Mouse (Mus musculus): Measurements from ENCODE around the gene Nabp2.

Gene Nabp2

DNA sequence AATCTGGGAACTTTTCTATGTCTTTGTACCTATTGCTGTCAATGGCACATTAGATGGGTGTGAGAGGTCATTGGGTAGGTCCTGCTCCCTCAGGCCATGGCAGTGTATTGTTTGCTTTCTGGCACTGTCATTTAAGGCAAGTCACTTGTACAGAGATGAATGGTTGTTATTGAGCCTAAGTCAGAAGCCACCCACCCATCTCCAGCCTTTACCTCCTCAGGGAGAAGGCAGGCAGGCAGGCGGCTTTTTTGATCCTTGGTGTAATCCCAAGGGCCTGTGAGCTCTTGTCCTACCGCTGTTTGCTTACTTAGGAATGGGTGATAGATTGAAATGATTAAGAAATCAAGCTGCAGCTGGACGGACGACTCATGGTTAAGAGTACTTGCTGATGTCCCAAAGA is 18.2 kb upstream of the Nabp2 start:
- DNase-seq (ENCODE audit: low read depth, low spot score): no peak

DNA sequence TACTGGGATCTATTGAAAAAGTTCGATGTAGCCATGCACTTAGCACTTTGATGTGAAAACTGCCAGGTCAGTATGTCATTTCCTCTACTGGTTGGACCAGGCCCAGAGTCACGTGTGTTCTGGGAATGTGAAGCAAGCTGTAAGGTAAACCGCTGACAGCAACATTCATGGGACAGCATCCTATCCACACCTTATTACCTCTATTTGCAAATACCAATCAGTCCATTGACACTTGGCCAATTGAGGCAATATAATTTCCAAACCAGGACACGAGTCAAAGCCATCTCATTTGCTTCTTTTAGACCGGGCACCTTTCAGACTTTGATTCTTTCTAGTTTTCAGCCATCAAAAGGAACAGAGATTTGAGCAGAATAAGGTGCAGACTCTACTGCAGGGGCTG is 17.8 kb upstream of the Nabp2 start:
- no peak for DNase-seq (ENCODE audit: low read depth, low spot score)

DNA sequence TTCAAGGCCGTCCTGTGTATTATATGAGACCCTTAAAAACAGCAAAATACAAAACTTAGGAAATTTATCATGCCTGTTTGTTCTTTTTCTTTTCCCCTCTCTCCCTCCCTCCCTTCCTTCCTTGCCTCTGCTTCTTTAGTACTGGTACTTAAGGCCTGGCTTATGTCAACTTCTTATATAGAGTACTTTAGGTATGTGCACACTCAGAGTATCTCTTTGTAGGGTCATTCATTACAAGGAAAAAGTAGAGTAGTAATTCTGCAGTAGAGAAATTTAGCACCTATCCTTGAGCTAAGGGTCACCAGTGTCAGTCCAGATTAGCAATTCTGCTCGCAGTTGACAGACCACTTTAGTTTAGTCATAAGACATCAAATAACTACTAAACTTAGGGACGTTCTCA is 14.0 kb upstream of the Nabp2 start:
- DNase-seq (ENCODE audit: low read depth, low spot score): no peak

DNA sequence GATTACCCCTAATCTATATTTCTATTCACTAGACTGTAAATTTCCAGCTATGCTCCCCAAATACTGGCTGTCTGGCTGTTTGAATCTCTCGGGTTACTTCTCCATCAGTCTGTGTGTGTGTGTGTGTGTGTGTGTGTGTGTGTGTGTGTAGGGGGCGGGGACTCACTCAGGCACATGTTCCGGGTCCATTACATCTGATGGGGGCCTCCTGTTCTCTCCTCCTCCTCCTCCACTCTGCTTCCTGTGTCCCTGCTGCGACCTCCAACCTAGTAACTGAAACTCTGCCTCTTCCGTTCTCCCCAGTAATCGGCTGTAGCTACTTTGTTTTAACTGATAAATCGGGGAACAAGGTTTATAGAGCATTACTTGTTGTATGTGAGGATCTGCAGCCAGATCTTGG is 13.3 kb upstream of the Nabp2 start:
- DNase-seq (ENCODE audit: low read depth, low spot score): no peak

DNA sequence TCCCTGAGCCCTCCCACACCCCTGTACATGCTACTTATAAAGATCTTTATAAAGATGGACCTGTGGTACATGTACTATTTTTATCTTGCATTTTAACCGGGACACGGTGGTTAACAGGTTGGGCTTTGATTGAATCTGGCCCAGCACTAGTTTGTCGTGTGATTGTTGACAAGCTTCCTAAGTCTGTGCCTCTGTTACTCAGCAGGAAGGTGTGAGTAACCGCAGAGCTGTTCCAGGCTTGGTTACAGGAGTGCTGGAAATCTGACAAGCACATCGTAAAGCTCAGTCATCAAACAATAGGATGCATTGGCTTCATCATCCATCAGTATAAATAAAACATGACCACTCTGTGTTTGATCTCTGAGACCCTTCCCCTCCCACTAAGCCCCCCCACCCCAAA is 11.1 kb upstream of the Nabp2 start:
- no peak for DNase-seq (ENCODE audit: low read depth, low spot score)

DNA sequence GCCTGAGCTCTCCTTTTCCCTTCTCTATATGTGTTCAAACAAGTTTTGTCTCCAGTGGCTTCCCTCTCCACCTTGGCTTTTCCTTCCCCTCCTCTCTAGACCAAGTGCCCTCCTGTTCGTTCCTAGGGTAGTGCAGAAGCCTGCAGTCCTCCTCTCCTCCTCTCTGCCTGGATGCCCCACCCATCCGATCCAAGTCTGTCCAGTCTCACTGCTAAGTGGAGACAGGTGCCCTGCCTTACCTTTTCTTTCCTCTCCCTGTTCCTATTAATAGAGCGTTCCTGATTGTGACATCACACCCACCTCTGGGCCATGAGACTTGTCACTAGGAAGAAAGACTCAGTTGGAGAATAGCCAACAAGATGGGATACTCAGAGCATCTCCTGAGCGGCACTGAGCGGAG is 3.6 kb upstream of the Nabp2 start:
- no peak for DNase-seq (ENCODE audit: low read depth, low spot score)

DNA sequence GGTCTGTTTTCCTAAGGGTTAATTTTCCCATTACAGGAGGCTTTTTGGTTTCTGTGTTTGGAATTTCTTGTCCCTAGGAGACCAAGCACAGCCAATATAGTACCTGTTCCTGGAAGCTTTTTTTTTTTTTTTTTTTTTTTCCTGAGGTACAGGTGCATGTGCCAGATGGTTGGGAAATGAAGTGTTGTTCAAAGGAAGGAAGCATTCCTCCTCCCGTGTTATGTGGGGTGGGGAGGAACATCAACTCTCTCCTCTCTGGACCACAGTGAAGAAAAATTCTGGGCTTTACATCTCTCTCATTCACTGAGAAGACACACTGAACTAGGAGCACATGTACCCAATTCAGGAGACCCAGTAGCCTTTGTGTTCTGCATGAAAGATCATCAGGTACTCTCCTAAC is 1.8 kb upstream of the Nabp2 start:
- no peak for DNase-seq (ENCODE audit: low read depth, low spot score)

DNA sequence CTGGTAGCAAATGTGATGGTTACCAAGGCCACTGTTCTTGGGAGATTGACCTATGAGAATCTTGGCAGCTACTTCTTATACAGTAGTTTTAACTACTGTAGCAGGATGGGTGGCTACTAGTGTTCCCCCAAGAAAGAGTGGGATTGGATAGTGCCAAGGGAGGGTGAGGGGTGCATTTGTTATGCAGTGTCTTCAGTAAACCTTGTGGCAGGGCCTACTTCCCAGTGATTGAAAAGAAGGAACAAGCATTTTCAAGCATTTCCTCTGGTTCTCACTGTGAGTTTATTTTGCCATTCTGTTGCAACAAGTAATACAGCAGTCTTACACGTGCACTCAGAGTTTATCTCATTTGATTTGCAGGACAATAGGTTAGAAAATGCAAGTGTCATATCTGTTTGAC is 1.3 kb upstream of the Nabp2 start:
- DNase-seq (ENCODE audit: low read depth, low spot score): peak; percentile 13

DNA sequence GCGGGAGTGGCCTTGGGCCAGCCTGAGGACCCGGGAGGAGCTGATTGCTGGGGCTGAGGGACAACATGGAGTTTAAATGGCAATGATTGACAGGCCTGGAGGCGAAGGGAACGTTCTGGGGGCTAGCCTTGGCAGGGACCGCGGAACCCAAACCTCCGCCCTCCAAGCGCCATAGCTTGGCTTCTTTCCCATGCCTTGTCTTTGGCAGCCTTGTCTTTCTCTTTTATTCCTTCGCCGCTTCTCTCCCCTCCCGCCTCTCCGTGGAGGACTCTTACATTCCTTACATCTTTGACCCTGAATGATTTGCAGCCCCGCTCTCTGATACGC is 726 bp upstream of the Nabp2 start:
- DNase-seq (ENCODE audit: low read depth, low spot score): peak; percentile 61

DNA sequence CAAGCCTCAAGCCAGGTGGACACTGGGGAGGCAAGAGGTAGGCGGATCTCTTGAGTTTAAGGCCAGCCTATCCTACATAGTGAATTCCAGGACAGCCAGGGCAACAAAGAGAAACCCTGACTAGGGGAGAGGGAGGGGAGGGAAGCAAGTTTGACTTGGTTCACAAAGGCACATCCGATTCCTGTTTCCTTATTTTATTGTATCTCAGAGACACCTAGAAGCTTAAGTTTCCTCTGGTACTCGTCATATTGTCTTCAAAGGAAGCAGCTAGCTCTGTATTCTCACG is 789 bp downstream of the Nabp2 start:
- DNase-seq (ENCODE audit: low read depth, low spot score): peak; percentile 43

DNA sequence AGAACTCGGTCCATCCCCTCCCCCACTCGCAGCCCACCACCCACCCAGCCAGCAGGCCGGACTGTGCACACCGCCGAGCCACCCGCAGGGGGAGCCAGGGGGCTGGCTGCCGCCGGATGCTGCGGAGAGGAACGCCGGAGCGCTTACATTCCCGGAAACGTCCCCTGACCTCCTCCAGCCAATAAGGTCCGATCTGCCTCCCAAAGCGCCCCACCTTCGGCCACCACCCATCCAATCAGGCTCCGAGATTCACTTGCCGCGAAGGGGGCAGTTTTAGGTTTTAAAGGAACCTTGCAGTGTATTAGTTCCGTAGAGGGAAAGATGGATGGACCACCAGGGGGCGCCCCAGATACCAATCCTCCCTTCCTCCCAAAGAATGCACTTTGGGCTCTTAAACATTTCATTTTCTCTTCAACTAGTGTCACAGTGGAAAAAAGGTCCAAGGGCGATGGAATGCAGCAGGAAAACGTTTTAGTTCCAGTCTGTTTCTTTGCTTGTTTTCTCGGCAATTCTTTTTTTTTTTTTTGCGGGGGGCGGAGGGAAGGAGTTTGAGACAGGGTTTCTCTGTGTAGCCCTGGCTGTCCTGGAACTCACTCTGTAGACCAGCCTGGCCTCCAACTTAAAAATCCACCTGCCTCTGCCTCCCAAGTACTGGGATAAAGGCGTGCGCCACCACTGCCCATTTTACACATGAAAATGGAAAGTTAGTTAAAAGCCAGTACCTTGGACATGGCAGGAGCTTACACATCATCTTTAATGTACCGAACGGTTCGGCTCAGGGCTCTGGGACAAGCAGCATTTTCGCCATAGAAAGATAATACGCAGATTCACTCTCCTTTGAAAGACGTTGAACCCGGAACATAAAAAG is 1.4 kb downstream of the Nabp2 start:
- peak; percentile 99 for DNase-seq (ENCODE audit: low read depth, low spot score)

DNA sequence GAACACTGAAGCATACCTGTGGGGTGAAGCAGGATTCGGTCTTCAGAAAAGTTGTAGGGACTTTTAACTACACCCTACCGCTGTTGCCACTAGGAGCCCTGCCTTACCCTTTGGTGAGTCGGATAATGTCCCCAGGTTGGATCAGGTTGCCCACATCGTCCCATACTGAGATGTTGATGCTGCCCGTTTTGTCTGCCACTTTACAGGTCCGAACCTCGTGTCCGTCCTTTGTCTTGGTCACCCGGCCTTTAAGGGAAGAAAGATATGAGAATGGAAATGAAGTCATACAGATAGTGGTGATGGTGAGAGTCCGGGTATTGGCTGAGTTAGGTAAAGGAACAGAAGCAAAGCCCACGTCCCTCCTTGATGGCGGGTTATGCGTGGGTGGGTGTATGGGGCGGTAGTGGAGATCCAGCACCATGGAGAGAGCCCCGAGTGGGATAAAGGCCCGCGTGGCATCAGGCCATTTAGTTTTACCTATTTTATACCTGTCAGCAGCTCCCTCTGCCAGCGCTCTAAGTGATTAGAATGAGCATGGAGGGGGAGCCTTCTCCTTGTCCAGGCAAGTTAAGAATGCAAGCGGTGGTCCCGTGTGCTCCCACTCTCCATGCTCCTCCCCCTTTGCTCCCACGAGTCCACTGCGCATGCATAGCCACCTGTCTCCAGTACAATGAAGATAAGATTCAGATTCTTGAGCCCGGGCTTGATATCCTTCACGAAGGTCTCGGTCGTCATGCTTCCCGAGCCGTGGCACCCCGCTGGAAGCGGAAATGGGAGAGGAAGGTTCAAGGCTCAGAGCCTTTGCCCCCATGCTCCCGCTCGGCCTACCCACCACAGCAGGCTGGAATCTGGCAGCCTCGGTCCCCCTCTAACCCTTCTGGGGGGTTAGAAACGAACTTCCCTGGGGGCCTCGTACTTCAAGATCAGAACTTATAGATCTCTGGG is 2.4 kb downstream of the Nabp2 start:
- peak; percentile 40 for DNase-seq (ENCODE audit: low read depth, low spot score)

DNA sequence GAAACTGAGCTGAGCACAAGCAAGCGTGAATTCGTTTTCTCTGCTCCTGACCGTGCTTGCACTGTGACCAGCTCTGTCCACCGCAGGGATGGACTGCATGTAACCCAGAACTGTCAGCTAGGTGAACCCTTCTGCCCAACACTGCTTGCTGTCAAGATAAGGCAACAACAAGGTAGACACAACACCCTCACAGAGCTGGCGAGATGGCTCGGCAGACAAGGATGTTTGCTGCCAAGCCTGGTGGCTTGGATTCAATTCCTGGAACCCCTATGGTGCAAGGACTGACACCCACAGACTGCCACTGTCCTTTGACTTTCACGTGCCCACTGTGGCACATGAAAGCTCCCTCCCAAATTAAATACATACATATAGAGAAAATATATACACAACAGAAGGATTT is 7.4 kb downstream of the Nabp2 start:
- DNase-seq (ENCODE audit: low read depth, low spot score): no peak

DNA sequence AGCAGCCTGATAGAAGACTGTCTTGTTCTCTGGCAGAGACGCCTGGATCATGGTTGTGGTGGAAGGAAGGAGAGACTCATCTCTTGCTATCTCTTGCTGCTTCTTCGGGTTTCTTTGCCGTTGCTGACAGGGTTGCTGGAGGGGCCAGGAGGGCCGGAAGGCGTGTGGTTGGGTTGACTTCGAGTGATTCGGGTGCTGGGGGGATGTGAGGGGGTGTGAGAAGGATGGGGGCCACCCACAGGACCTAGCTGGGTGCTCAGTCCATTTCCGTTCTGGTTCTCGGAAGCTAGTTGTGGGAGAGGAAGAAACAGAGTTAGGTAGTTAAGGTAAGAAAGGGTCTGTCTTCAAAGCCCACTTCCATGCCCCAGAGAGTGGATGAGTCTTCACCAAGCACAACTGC is 9.7 kb downstream of the Nabp2 start:
- DNase-seq (ENCODE audit: low read depth, low spot score): no peak

DNA sequence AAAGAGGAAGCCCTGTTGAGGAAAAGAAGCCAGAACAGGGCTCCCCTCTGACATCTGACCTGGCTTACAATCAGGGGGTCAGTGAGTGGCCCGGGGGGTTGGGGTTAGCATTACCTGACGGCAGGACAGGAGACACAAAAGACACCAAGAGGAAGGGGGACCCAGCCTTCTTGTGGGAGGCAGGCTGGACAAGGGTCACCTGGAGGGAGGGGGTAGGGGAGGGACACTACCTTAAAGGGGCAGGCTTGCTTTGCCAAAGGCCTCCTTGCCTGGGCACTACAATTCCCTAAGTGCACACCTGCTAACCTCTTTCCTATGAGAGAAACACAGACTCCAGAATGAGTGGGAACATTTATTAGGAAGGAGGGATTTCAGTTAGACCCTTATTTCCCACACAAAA is 10.2 kb downstream of the Nabp2 start, which contains the start of gene Slc39a5:
TSS of gene Slc39a5 (minus strand) at position 174 of the 400 bp plus-strand sequence.
- DNase-seq (ENCODE audit: low read depth, low spot score): no peak

DNA sequence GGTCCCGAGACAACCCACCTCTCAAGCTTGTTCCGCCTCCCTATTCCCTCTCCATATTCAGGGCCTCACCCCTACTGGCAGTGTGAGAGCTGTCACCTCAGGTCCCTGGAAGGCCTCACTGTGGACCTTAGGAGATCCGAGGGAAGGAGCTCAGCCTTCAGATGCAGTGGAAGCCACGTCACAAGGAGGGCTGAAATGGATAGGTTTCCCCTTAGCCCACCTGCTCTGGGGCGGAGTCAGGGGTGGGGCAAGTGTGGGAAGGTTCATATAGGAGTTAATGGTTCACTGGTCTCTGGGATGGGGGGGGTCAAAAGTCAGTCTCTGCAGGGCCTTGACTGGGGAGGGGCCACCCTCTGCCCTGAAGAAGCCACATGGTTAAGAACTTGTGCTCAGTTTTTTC is 11.0 kb downstream of the Nabp2 start:
- DNase-seq (ENCODE audit: low read depth, low spot score): no peak

DNA sequence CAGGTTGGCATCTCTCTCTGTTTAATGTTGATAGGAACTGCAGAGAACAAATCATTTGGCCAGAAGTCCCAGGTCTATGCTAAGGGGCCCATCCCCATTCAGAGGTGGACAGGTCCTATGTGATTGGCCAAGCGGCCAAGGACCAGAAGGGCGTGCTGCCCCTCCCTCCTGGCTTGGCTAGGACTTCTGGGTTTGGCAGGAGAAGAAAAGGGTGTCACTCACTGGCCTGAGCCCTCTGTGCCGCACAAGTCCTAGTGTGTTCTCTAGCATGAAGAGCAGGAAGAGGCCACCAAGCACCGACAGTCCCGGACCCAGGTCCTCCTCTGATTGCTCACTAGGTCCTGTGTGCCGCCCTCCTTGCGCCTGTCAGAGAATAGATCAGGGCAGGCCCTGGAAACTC is 13.8 kb downstream of the Nabp2 start:
- DNase-seq (ENCODE audit: low read depth, low spot score): no peak

DNA sequence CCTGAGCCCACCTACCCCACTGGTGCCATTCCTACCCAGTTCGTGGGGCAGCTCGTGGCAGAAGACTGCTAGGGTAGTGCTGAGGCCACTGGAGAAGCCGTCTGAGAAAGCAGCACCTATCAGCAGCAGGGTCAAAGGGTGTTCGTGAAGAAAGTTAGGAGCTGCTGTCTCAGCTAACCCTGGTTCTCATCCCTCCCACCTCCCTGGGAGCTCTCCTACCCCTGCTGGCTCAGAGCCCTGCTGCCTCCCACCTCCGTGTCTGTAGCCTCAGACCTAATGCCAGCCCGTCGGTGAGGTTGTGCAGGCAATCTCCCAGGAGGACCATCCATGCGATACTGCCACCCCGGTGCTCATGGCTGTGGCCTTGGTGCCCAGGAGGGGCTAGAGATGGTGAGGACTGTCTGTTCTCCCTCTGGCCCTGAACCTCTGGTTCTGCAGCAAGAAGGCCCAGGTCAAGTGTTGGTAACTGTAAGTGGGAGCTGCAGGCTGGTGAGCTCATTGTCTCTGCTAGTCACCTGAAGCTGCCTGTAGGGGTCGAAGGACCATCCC is 14.5 kb downstream of the Nabp2 start:
- no peak for DNase-seq (ENCODE audit: low read depth, low spot score)

DNA sequence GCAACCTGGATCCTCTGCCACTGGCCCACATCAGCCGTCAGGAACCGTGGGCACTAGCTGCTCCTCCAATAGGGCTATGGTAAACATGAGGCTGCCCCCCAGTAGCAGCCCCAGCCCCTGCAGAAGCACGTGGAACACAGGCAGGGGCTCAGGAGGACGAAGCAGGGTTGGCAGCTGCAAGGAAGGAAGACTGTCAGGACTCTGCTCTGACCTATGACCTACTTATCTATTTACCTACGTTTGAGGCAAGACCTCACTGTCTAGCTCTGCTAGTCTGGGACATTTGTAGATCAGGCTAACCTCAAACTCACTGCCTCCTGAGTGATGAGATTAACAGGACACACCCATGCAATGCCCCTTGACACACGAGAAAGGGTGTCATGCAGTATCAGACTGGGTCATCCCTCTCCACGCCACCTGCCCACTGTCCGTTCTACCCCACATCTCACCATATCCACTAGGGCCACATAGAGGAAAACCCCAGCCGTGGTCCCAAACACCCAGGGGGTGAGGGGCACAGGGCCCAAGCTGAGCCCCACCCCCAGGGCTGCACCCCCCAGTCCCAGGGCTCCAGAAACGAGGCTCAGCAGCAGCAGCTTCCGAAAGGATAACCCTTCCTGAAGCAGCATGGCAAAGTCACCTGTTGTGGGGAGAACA is 15.1 kb downstream of the Nabp2 start:
- DNase-seq (ENCODE audit: low read depth, low spot score): no peak

DNA sequence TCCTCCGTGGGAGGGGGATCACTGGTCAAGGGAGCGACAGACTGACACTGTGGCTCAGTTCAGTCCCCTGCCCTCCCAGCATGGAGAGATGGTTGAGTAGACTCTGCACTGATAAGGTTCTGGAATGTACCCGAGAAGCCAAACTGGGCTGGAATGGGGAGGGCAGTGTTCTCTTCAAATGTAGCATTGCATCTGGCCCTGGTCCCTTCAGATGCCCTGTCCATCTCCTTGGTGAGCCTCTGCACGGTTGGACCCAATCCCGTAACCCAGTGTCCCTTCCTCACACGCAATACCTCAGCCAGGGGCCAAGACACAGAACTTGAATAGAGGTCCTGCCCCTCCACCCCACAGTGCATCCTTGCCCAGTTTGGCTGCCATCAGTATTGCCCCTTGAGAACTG is 19.4 kb downstream of the Nabp2 start:
- no peak for DNase-seq (ENCODE audit: low read depth, low spot score)

DNA sequence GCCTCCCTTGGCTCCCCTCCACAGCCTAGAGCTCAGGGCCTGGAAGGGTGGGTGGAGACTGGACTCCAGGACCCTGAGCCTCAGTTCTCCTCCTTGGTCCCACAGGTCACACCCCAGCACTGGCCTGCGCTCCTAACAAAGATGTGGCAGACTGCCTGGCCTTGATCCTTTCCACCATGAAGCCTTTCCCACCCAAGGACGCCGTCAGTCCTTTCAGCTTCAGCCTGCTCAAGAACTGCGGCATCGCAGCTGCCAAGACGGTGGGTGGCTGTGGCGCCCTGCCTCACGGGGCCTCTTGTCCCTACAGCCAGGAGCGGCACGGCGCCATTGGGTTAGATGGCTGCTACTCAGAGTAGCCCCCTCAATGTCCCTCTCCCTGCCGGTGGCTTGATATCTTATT is 20.9 kb downstream of the Nabp2 start:
- DNase-seq (ENCODE audit: low read depth, low spot score): no peak

DNA sequence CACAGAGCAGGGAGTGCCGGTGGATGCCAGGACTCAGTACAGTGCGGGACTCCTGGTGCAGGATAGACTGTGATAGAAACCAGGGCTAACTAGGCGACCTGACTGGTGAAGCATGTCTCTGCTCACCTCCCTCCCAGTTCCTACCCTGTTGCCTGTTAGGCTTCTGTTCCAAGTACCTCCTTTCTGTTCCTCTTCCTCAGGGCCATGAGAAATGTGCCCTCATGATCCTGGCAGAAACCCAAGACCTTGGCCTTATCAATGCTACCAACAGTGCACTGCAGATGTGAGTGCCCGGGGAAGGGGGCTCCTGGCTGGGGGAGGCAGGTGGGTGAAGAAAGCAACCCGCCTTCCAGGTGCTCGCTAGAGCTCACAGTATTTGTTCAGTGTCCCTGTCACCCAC is 21.7 kb downstream of the Nabp2 start:
- DNase-seq (ENCODE audit: low read depth, low spot score): no peak

All from 3T3-L1 (cell line).